Mouse (Mus musculus) lung, postnatal 0 days (tissue): ENCODE measurements at regions not wholly inside any gene's neighbourhood (a gene's known extent, or its start where the extent isn't known, plus 50 kb on each side); places are given as distances from the start of the nearest gene placed in this dataset.
A peak's percentile ranks its signal among the peaks of the same experiment; 100 is the strongest.

ENCODE experiments used
- ATAC-seq: fragments of 200-750 bp; cut with Nextera tagmentation; 2 replicates; pipeline ENCODE4 v1.8.0; 2017; ENCODE audit warnings: moderate library complexity
- DNase-seq: peaks from one replicate; pipeline ENCODE4 v3.0.0-alpha.2; 2016; ENCODE audit warnings: low spot score
- H3K27ac ChIP-seq: fragments of 300-500 bp; sonication (generic); 2 replicates; pipeline ENCODE4 v1.5.1; 2014; ENCODE audit warnings: antibody characterized with exemption, mild to moderate bottlenecking, low read length, mixed read lengths
- H3K27me3 ChIP-seq: fragments of 300-500 bp; sonication (generic); replicated peaks from 2 replicates; pipeline ENCODE4 v1.6.1; 2014; ENCODE audit warnings: low read length, mixed read lengths; ENCODE audit not compliant: insufficient read depth
- H3K36me3 ChIP-seq: fragments of 300-500 bp; sonication (generic); 2 replicates; pipeline ENCODE4 v1.6.1; 2014; ENCODE audit warnings: low read length, mixed read lengths; ENCODE audit not compliant: insufficient read depth
- H3K4me1 ChIP-seq: fragments of 300-500 bp; sonication (generic); 2 replicates; pipeline ENCODE4 v1.6.1; 2014; ENCODE audit warnings: antibody characterized with exemption, low read depth, low read length, mixed read lengths; ENCODE audit not compliant: insufficient read depth
- H3K4me2 ChIP-seq: fragments of 300-500 bp; sonication (generic); replicated peaks from 2 replicates; pipeline ENCODE4 v1.6.1; 2014; ENCODE audit warnings: low read depth, mild to moderate bottlenecking, low read length, moderate library complexity, mixed read lengths
- H3K4me3 ChIP-seq: fragments of 300-500 bp; sonication (generic); 2 replicates; pipeline ENCODE4 v1.5.1; 2014; ENCODE audit warnings: low read depth, low read length
- H3K9ac ChIP-seq: fragments of 300-500 bp; sonication (generic); replicated peaks from 2 replicates; pipeline ENCODE4 v1.6.1; 2014; ENCODE audit warnings: low read depth, mild to moderate bottlenecking
- H3K9me3 ChIP-seq: fragments of 300-500 bp; sonication (generic); 2 replicates; pipeline ENCODE4 v1.6.1; 2016; ENCODE audit warnings: low read length, mixed read lengths
- CTCF ChIP-seq: IDR thresholded peaks from 2 replicates; pipeline ENCODE4 v1.5.1; 2016; ENCODE audit warnings: antibody characterized with exemption, mild to moderate bottlenecking
- EP300 ChIP-seq: IDR thresholded peaks from 2 replicates; pipeline ENCODE4 v1.6.1; 2016; ENCODE audit warnings: antibody characterized with exemption, mild to moderate bottlenecking, control low read depth
- WGBS: fragments of 180-500 bp; shearing (Covaris S2); extraction: QIAGEN DNeasy Blood & Tissue Kit; methylation state at CpG from one replicate; pipeline ENCODE4 v1.1.7; 2014; 5-methylcytosine and 5-hydroxymethylcytosine counted together

DNA sequence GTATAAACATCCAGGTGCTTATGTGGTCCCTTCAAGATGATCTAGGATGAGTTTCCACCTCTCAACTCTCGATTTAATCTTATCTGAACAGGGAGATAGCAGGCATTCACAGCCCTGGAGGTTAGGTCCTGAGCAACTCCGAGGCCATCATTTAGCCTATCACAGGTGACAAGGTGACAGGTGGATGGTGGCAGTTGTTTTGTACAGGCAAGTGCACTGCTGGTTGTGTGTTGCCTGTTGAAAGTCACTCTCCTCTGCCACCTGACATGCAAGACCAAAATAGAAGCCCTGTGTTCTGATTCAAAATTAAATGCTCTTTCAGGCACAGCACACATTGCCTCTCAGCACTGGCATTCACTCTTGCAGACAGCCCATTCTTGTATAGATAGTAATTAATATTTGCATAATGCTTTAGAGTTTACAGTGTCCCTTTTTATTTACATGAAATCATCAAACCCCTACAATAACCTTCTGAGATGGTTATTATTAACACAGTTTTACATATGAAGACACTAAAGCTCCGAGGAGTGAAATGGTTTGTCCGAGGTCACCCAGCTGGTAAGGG lies 145.9 kb upstream of the Bcl6 start:
- no peak overlapping the region for H3K27ac ChIP-seq

DNA sequence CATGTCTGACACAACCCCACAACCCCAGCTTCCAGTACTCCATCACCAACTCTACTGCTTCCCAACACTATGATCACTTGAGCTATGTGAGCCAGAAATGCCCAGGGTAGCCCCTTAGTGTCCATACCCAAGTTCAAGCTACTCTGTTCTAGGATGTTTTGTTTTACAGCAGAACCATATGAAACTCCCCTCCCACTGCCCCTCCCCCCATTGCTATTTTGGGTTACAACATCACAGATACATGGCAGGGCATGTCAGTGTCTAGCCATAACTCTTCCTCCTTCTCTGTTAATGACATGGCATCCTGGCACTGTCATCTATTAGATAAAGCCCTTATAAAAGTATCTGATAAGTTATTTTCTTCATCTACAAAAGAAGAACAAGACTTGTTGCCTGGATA lies 142.0 kb upstream of the Bcl6 start:
- TF ChIP-seq EP300 (no peak), CTCF (no peak)
- H3K4me3 ChIP-seq: no peak overlapping the region
- H3K36me3 ChIP-seq: no peaks in the 10 kb centered on the region
- ATAC-seq (no peak), DNase-seq (no peak)
- no peaks in the 10 kb centered on the region for H3K27me3 ChIP-seq
- H3K9ac ChIP-seq: no peak overlapping the region
- no peak overlapping the region for H3K27ac ChIP-seq
- H3K4me1 ChIP-seq: no peaks in the 10 kb centered on the region
- no peaks in the 10 kb centered on the region for H3K9me3 ChIP-seq
- H3K4me2 ChIP-seq: no peak overlapping the region

More for the DNA sequence above, 145.9 kb upstream of the Bcl6 start:
- no peak overlapping the region for H3K4me2 ChIP-seq
- H3K9me3 ChIP-seq: no peaks in the 10 kb centered on the region
- H3K9ac ChIP-seq: no peak overlapping the region
- 60% methylated on average over 4 of the region's 4 CpGs for WGBS
- H3K36me3 ChIP-seq: no peaks in the 10 kb centered on the region
- TF ChIP-seq CTCF (no peak), EP300 (no peak)
- no peak overlapping the region for H3K4me3 ChIP-seq
- DNase-seq (no peak), ATAC-seq (no peak)
- no peaks in the 10 kb centered on the region for H3K27me3 ChIP-seq
- H3K4me1 ChIP-seq: no peaks in the 10 kb centered on the region

DNA sequence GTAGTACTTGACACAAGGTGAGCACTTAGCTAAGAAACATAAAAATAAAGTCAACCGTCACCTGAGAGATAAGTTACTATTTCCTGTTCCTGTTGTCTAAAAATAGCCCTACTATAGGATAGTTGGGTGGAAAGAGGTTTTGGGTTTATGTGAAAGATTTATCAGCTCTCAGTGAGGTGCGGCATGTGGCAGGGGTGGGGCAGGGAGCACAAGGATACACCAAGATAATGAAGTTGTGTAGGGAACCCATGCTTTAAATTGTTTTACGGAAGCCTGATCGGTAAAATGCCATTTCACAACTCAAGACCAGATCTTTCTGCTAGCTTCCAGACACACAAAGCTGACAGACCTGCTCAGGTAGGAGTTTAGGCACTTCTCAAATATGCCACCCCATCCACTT lies 141.0 kb upstream of the Bcl6 start:
- whole genome bisulfite sequencing: 64% methylated on average over 4 of the region's 4 CpGs
- H3K27ac ChIP-seq: no peak overlapping the region
- no peaks in the 10 kb centered on the region for H3K9me3 ChIP-seq
- no peaks in the 10 kb centered on the region for H3K4me1 ChIP-seq
- DNase-seq (no peak), ATAC-seq (no peak)
- H3K4me3 ChIP-seq: no peak overlapping the region
- TF ChIP-seq EP300 (no peak), CTCF (no peak)
- no peak overlapping the region for H3K9ac ChIP-seq
- H3K36me3 ChIP-seq: no peaks in the 10 kb centered on the region
- no peak overlapping the region for H3K4me2 ChIP-seq
- no peaks in the 10 kb centered on the region for H3K27me3 ChIP-seq

DNA sequence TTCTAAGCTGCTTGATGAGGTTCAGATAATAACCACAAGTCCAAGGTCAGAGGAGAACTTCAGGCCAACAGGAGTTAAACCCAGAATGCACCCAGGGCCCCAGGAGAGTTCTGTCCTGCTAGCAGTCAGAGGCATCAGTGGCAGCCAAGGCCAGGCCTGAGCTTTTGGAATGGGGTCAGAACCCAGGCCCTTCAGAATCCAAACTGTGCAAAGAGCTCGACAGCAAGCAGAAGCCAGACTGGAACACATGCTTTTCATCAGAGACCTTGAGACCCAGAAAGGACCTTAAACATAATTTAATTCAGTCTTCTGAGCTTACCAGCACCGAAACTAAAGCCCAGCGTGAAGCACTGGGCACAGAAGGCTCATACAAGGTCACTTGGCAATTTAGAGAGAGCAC lies 139.9 kb upstream of the Bcl6 start:
- Histone ChIP-seq H3K9ac (no peak overlapping the region), H3K36me3 (no peaks in the 10 kb centered on the region), H3K27ac (no peak overlapping the region), H3K4me2 (no peak overlapping the region), H3K4me1 (no peaks in the 10 kb centered on the region), H3K27me3 (no peaks in the 10 kb centered on the region), H3K4me3 (no peak overlapping the region), H3K9me3 (no peaks in the 10 kb centered on the region)
- WGBS: 65% methylated on average over 3 of the region's 3 CpGs
- ATAC-seq (no peak), DNase-seq (no peak)
- TF ChIP-seq CTCF: no peak
- no peak for TF ChIP-seq EP300

DNA sequence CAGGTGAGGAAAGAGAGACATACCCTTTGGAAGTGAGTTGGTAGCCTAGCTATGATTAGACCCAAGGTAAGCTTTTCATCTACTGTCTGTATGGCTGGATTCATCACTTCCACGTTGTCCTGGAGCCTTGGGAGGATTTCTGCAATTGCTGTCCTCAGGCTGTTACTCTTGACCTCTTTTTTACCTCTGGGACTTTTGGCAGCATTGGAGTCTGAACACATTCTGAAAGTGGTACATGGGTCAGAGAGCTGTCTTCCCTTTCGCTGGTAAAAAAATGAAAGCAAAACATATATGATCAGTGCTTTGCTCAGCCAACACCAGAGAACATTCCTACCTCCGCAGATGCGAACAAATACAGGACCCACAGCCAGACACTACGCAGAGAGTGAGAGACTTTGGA lies 136.1 kb upstream of the Bcl6 start:
- WGBS: 82% methylated on average over 5 of the region's 5 CpGs
- H3K36me3 ChIP-seq: no peaks in the 10 kb centered on the region
- no peak for ATAC-seq
- no peak overlapping the region for H3K9ac ChIP-seq
- no peak overlapping the region for H3K4me3 ChIP-seq
- TF ChIP-seq CTCF: no peak
- TF ChIP-seq EP300: no peak
- H3K27me3 ChIP-seq: no peaks in the 10 kb centered on the region
- H3K9me3 ChIP-seq: no peaks in the 10 kb centered on the region
- H3K4me2 ChIP-seq: no peak overlapping the region
- DNase-seq: no peak
- no peak overlapping the region for H3K27ac ChIP-seq
- no peaks in the 10 kb centered on the region for H3K4me1 ChIP-seq

DNA sequence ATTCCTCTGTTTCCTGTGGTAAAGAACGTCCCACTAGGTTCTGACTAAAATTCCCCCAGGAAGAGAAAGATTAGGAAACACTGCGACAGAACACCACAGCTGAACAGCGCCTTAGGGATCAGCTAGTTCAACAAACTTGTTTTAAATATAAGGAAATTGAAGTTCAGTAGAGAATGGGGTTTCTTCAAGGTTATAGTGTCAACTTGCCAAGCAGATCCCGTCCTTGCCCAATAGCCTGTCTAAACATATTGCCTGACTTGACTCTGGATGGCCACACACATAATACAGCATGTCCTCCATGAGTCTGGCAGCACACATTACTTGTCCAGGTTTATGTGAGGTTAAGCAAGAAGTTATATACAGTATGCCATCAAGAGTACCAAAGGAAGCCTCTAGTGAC lies 135.4 kb upstream of the Bcl6 start:
- Histone ChIP-seq H3K9ac (no peak overlapping the region), H3K27ac (no peak overlapping the region), H3K4me2 (no peak overlapping the region), H3K9me3 (no peaks in the 10 kb centered on the region), H3K4me3 (no peak overlapping the region), H3K27me3 (no peaks in the 10 kb centered on the region), H3K4me1 (no peaks in the 10 kb centered on the region), H3K36me3 (no peaks in the 10 kb centered on the region)
- DNase-seq (peak; percentile 44), ATAC-seq (no peak)
- TF ChIP-seq EP300 (no peak), CTCF (no peak)
- WGBS: 54% methylated on average over 4 of the region's 4 CpGs

DNA sequence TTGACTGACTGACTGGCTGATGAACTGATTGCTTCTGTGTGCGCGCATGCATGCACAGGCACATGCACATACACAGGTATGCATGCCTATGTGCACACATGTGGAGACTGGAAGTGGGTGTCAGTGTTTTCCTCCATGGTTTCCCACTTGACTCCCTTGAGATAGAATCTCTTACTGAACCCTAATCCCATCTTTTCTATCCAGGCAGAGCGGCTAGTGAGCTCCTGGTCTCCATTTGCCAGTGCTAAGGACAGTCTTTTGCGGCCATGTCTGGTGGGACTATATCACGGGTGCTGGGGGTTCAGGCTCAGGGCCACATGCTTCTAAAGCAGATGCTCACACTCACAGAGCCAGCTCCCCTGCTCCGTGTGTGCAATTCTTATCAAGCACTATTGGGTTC lies 133.0 kb upstream of the Bcl6 start:
- no peak for ATAC-seq
- Histone ChIP-seq H3K27me3 (no peaks in the 10 kb centered on the region), H3K4me3 (no peak overlapping the region), H3K36me3 (no peaks in the 10 kb centered on the region), H3K9ac (no peak overlapping the region), H3K4me2 (no peak overlapping the region), H3K27ac (no peak overlapping the region), H3K4me1 (no peaks in the 10 kb centered on the region), H3K9me3 (no peaks in the 10 kb centered on the region)
- DNase-seq: no peak
- TF ChIP-seq CTCF (no peak), EP300 (no peak)
- 92% methylated on average over 6 of the region's 6 CpGs for WGBS
